13 mouse cellular contexts compared by ENCODE assay signal in the genomic region with DNA sequence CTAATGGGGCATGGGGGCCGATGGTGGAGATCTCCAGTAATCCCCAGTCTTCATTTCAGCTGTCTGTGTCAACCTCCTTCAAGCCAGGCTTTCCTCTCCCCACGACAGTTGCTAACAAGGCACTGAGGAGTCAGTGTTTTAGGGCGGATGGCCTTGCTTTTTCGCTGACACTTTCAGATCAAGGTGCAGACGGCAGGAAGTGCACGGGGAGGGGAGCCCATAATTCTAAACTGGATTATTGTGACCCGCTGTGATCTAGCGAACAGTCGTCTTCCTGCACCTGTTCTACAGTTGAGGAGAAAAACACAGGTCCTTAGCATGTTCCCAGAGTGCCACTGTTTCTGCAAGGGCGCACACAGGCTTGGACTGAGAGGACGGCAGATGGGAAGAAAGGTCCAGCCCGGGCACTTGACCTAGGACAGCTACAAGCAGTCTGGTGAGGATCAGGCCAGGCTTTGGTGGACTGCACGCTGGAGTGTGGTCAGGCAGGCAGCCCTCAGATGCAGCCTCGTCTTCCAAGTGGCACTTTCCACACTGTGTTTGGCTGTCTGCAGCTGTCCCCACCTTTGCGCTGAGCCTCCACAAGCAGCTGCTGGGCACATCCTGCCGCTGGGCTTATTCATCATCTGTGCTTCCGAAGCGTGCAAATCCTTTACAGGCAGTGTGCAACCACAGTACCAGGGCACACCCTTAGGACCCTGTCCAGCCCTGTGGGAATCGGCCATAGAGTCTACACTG.
DNase-seq lines count a peak whose midpoint lies in the region; ATAC-seq and TF ChIP-seq lines count a peak whose summit lies in the region.
"Had no signal": no experiment of that assay in that cellular context is flagged by ENCODE, and none has a peak within 500 bp of the region (broad histone marks: within the 10 kb centered on the region; RNA-seq: fewer than 3 reads in every experiment).

No protein-coding gene starts in this region.

- no peaks in the 10 kb centered on the region for H3K36me3 ChIP-seq in midbrain, embryonic 12.5 days
- no peaks in the 10 kb centered on the region for H3K36me3 ChIP-seq in midbrain, postnatal 0 days (ENCODE audit: insufficient read depth, low read length)
- H3K36me3 ChIP-seq: forebrain, embryonic 15.5 days; liver, embryonic 15.5 days had no signal

- TF ChIP-seq CTCF in midbrain, postnatal 0 days (IDR thresholded peaks at IDR 0.05) = no peak

- H3K9ac ChIP-seq in midbrain, embryonic 12.5 days (replicated peaks) = 0 out of 2 replicates have a peak overlapping the region, but pooled peaks have one; percentile 11
- H3K9ac ChIP-seq in midbrain, postnatal 0 days (replicated peaks; ENCODE audit: low read length, poor library complexity, severe bottlenecking) = no peak overlapping the region
- H3K9ac ChIP-seq: forebrain, embryonic 15.5 days; liver, embryonic 15.5 days had no signal

- H3K27ac ChIP-seq in midbrain, embryonic 12.5 days (replicated peaks) = 0 out of 2 replicates have a peak overlapping the region, but pooled peaks have one; percentile 3
- no peak overlapping the region for H3K27ac ChIP-seq in midbrain, postnatal 0 days (ENCODE audit: low read depth, low read length)
- H3K27ac ChIP-seq: forebrain, embryonic 15.5 days; liver, embryonic 15.5 days had no signal

- 67% methylated on average over 19 of the region's 19 CpGs for WGBS in midbrain, embryonic 12.5 days
- 55% methylated on average over 19 of the region's 19 CpGs for WGBS in midbrain, postnatal 0 days

- no peak overlapping the region for H3K4me3 ChIP-seq in midbrain, embryonic 12.5 days
- no peak overlapping the region for H3K4me3 ChIP-seq in midbrain, postnatal 0 days (ENCODE audit: low read depth, low read length)
- H3K4me3 ChIP-seq: forebrain, embryonic 15.5 days; liver, embryonic 15.5 days had no signal

- peaks cover 44% of the 10 kb centered on the region for H3K4me1 ChIP-seq in midbrain, embryonic 12.5 days
- H3K4me1 ChIP-seq in midbrain, postnatal 0 days (ENCODE audit: insufficient read depth, low read length) = peaks cover 7% of the 10 kb centered on the region; the same call in 1 of the 2 replicates
- H3K4me1 ChIP-seq: liver, embryonic 15.5 days had no signal

- peaks cover 62% of the 10 kb centered on the region for H3K27me3 ChIP-seq in midbrain, embryonic 12.5 days
- H3K27me3 ChIP-seq in midbrain, postnatal 0 days (ENCODE audit: insufficient read depth, low read length) = peaks cover 3% of the 10 kb centered on the region; the same call in 1 of the 2 replicates
- H3K27me3 ChIP-seq: forebrain, embryonic 15.5 days; liver, embryonic 15.5 days had no signal

- H3K9me3 ChIP-seq in midbrain, embryonic 12.5 days = no peaks in the 10 kb centered on the region
- no peaks in the 10 kb centered on the region for H3K9me3 ChIP-seq in midbrain, postnatal 0 days (ENCODE audit: low read length)
- H3K9me3 ChIP-seq: forebrain, embryonic 15.5 days; liver, embryonic 15.5 days had no signal

- no peak for ATAC-seq in midbrain, embryonic 12.5 days (ENCODE audit: low FRiP score, low read depth)
- no peak for ATAC-seq in midbrain, postnatal 0 days (ENCODE audit: low FRiP score)
- ATAC-seq: forebrain, embryonic 15.5 days had no signal

- H3K4me2 ChIP-seq in midbrain, embryonic 12.5 days (replicated peaks) = no peak overlapping the region
- no peak overlapping the region for H3K4me2 ChIP-seq in midbrain, postnatal 0 days (ENCODE audit: low read depth, low read length, poor library complexity, severe bottlenecking)
- H3K4me2 ChIP-seq: forebrain, embryonic 15.5 days; liver, embryonic 15.5 days had no signal

- peak; percentile 39 to 47 for DNase-seq in cerebellum, postnatal 10 days
- no peak for DNase-seq in cerebellum, postnatal 4 days (ENCODE audit: low spot score in 2 of 2)
- DNase-seq in midbrain, postnatal 0 days (ENCODE audit: low spot score) = no peak
- DNase-seq in gastrocnemius, postnatal 25 days = peak; percentile 46
- DNase-seq in thymus, postnatal 25 days = peak; percentile 82
- DNase-seq in adrenal gland, adult 18-20 months (ENCODE audit: low spot score in 2 of 2) = no peak
- no peak for DNase-seq in layer of hippocampus, adult 11-12 months (ENCODE audit: low spot score)
- DNase-seq: adrenal gland, postnatal 14 days; cerebellum, adult 11-12 months; spleen, adult 18-20 months had no signal

Comparison
In these comparisons a context has a peak if more than half of its experiments do, and no peak if none do; other contexts are left out.
1. DNase-seq: peak in cerebellum, postnatal 10 days (2 of 2), gastrocnemius, postnatal 25 days (single experiment) and thymus, postnatal 25 days (single experiment); none in cerebellum, postnatal 4 days (0 of 2), midbrain, postnatal 0 days (single experiment), adrenal gland, adult 18-20 months (0 of 2) and layer of hippocampus, adult 11-12 months (single experiment).